Mouse (Mus musculus): ENCODE measurements around the gene Gabrr2. TPM values are rescaled to one million over a fixed set of nuclear protein-coding genes. Genes with fewer than 3 reads are reported as not detected.

Gene Gabrr2
- not detected in 2 replicates for polyA plus RNA-seq (2014; fragmentation: Nextera tagmentation; extraction: Ambion mirVana)

GRCm38 (mm10) chr4:33062981-33063380 lies at the start of gene Gabrr2:
Gabrr2 (plus strand) TSS chr4:33062999.
- 79% methylated on average over 4 of the region's 4 CpGs for WGBS
- no peaks in the 10 kb centered on the region for H3K36me3 ChIP-seq (ENCODE audit: control insufficient read depth, insufficient read depth, low read length)
- ATAC-seq (replicated peaks; ENCODE audit: low FRiP score) = no peak
- H3K27ac ChIP-seq (ENCODE audit: low read depth, low read length) = no peak within 1 kb of the TSS
- no peak for DNase-seq (ENCODE audit: low spot score)
- no peaks in the 10 kb centered on the region; the same call in 1 of the 2 replicates for H3K4me1 ChIP-seq (replicated peaks; ENCODE audit: control insufficient read depth, insufficient read depth, low read length)
- no peak within 1 kb of the TSS for H3K9ac ChIP-seq (ENCODE audit: low read depth, low read length)
- H3K27me3 ChIP-seq (replicated peaks; ENCODE audit: control insufficient read depth, insufficient read depth, low read length) = no peaks in the 10 kb centered on the region
- H3K4me3 ChIP-seq (ENCODE audit: low read depth, low read length) = no peak within 1 kb of the TSS
- no peaks in the 10 kb centered on the region for H3K9me3 ChIP-seq (ENCODE audit: control insufficient read depth, low read length)
- no peak within 1 kb of the TSS for H3K4me2 ChIP-seq

- H3K4me1 ChIP-seq (replicated peaks; ENCODE audit: control insufficient read depth, insufficient read depth, low read length) = no peaks in the 10 kb centered on the region
- ATAC-seq (replicated peaks; ENCODE audit: low FRiP score) (0 out of 2 replicates have a peak, but pooled peaks have one; percentile 51), DNase-seq (ENCODE audit: low spot score) (peak; percentile 83)
- H3K36me3 ChIP-seq (ENCODE audit: control insufficient read depth, insufficient read depth, low read length) = no peaks in the 10 kb centered on the region
- no peaks in the 10 kb centered on the region for H3K9me3 ChIP-seq (ENCODE audit: control insufficient read depth, low read length)
- no peak overlapping the region for H3K27ac ChIP-seq (ENCODE audit: low read depth, low read length)
- no peak overlapping the region for H3K9ac ChIP-seq (ENCODE audit: low read depth, low read length)
- no peak overlapping the region for H3K4me3 ChIP-seq (ENCODE audit: low read depth, low read length)
- WGBS = 45% methylated on average over 9 of the region's 9 CpGs
- H3K4me2 ChIP-seq = no peak overlapping the region
- no peaks in the 10 kb centered on the region for H3K27me3 ChIP-seq (replicated peaks; ENCODE audit: control insufficient read depth, insufficient read depth, low read length)
Measured at GRCm38 (mm10) chr4:33018361-33018999, 44.3 kb upstream of the Gabrr2 start.

- H3K36me3 ChIP-seq (ENCODE audit: control insufficient read depth, insufficient read depth, low read length) = no peaks in the 10 kb centered on the region
- H3K27ac ChIP-seq (ENCODE audit: low read depth, low read length) = no peak overlapping the region
- 60% methylated on average over 8 of the region's 8 CpGs for WGBS
- H3K4me2 ChIP-seq = no peak overlapping the region
- H3K9me3 ChIP-seq (ENCODE audit: control insufficient read depth, low read length) = no peaks in the 10 kb centered on the region
- H3K4me1 ChIP-seq (replicated peaks; ENCODE audit: control insufficient read depth, insufficient read depth, low read length) = no peaks in the 10 kb centered on the region
- ATAC-seq (replicated peaks; ENCODE audit: low FRiP score) = no peak
- no peak for DNase-seq (ENCODE audit: low spot score)
- H3K9ac ChIP-seq (ENCODE audit: low read depth, low read length) = no peak overlapping the region
- H3K27me3 ChIP-seq (replicated peaks; ENCODE audit: control insufficient read depth, insufficient read depth, low read length) = no peaks in the 10 kb centered on the region
- H3K4me3 ChIP-seq (ENCODE audit: low read depth, low read length) = no peak overlapping the region
Measured at GRCm38 (mm10) chr4:33024420-33024819, 38.4 kb upstream of the Gabrr2 start.

DNA sequence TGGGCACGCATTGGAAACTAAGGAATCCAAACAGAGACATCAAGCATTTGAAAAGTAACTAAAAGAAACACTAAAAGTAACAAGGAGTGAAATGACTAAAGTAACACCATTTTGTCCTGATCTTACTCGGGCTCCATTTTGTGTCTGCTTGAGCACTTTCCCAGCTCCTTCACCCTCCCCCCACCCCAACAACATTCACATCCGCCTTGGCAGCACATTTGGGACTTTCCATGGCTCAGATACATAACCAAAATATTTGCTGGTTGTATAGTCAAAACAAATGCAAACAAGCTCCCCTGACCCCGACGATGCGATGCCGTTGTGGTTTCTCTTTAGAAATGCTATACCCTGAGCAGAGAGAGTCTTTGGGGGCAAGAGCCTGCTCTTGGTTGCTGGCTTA lies 33.7 kb upstream of the Gabrr2 start:
- WGBS = 91% methylated on average over 7 of the region's 7 CpGs
- no peak for DNase-seq (ENCODE audit: low spot score)

GRCm38 (mm10) chr4:33030264-33031194 lies 32.3 kb upstream of the Gabrr2 start:
- peak; percentile 67 for ATAC-seq (replicated peaks; ENCODE audit: low FRiP score)
- Histone ChIP-seq H3K27me3 (replicated peaks; ENCODE audit: control insufficient read depth, insufficient read depth, low read length) (no peaks in the 10 kb centered on the region), H3K27ac (ENCODE audit: low read depth, low read length) (peak overlapping the region; percentile 49), H3K4me2 (peak overlapping the region; percentile 82), H3K4me1 (replicated peaks; ENCODE audit: control insufficient read depth, insufficient read depth, low read length) (peaks cover 3% of the 10 kb centered on the region; the same call in 1 of the 2 replicates), H3K4me3 (ENCODE audit: low read depth, low read length) (peak overlapping the region; percentile 63), H3K9me3 (ENCODE audit: control insufficient read depth, low read length) (0 out of 2 replicates have a peak, but pooled peaks cover 1% of the 10 kb centered on the region), H3K36me3 (ENCODE audit: control insufficient read depth, insufficient read depth, low read length) (no peaks in the 10 kb centered on the region), H3K9ac (ENCODE audit: low read depth, low read length) (peak overlapping the region; percentile 77)
- 3% methylated on average over 55 of the region's 55 CpGs for WGBS
- DNase-seq (ENCODE audit: low spot score) = no peak

More for the DNA sequence above, 33.7 kb upstream of the Gabrr2 start:
- H3K36me3 ChIP-seq (ENCODE audit: control insufficient read depth, insufficient read depth, low read length) = no peaks in the 10 kb centered on the region
- H3K9ac ChIP-seq (ENCODE audit: low read depth, low read length) = no peak overlapping the region
- H3K9me3 ChIP-seq (ENCODE audit: control insufficient read depth, low read length) = no peaks in the 10 kb centered on the region
- H3K27ac ChIP-seq (ENCODE audit: low read depth, low read length) = no peak overlapping the region
- ATAC-seq (replicated peaks; ENCODE audit: low FRiP score) = no peak
- no peak overlapping the region for H3K4me2 ChIP-seq
- H3K4me3 ChIP-seq (ENCODE audit: low read depth, low read length) = no peak overlapping the region
- H3K4me1 ChIP-seq (replicated peaks; ENCODE audit: control insufficient read depth, insufficient read depth, low read length) = peaks cover 3% of the 10 kb centered on the region; the same call in 1 of the 2 replicates
- H3K27me3 ChIP-seq (replicated peaks; ENCODE audit: control insufficient read depth, insufficient read depth, low read length) = no peaks in the 10 kb centered on the region

DNA sequence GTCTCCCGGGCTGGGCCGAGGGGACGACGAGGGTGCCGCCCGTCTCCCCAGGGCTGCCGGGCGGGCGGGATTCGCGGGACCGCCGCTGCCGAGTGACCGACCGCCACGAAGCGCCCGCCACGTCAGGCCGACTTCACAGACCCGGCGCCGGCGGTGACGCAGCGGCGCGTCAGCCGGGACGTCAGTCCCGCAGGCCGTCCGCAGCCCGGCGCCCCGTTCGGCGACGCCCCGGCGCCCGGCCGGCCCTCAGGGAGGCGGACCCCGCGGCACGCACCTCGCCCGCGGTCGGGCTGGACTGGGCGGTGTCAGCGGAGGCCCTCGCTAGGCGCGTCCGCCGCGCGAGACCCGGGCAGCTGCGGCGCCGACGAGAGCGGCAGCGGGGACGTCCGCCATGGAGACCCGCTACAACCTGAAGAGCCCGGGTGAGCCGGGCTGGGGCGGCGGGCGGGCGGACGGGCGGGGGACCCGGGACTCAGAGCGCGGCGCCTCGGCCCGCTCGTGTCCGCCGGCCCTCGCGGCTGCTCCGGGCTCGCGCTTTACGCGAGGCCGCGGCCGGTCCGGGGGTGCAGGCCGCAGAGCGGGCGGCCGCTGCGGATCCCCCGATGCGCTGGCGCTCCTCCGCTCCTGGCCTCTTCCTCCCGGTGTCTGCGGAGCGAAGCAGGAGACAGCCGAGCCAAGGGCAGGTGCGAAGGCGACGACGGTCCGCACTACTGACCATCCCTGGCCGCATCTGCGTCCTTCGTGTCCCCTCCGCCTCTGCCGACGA lies 31.4 kb upstream of the Gabrr2 start, which contains the start of gene Ube2j1:
Ube2j1 (plus strand) TSS at position 222 of the 766 bp plus-strand sequence.
- H3K9me3 ChIP-seq (ENCODE audit: control insufficient read depth, low read length) = 0 out of 2 replicates have a peak, but pooled peaks cover 2% of the 10 kb centered on the region
- peaks cover 3% of the 10 kb centered on the region; the same call in 1 of the 2 replicates for H3K4me1 ChIP-seq (replicated peaks; ENCODE audit: control insufficient read depth, insufficient read depth, low read length)
- WGBS = under 1% methylated on average over 97 of the region's 123 CpGs
- peak; percentile 85 for DNase-seq (ENCODE audit: low spot score)
- peak within 1 kb of the TSS; percentile 49 for H3K27ac ChIP-seq (ENCODE audit: low read depth, low read length)
- peak within 1 kb of the TSS; percentile 63 for H3K4me3 ChIP-seq (ENCODE audit: low read depth, low read length)
- ATAC-seq (replicated peaks; ENCODE audit: low FRiP score) = peak; percentile 98
- H3K36me3 ChIP-seq (ENCODE audit: control insufficient read depth, insufficient read depth, low read length) = no peaks in the 10 kb centered on the region
- H3K9ac ChIP-seq (ENCODE audit: low read depth, low read length) = peak within 1 kb of the TSS; percentile 77
- H3K27me3 ChIP-seq (replicated peaks; ENCODE audit: control insufficient read depth, insufficient read depth, low read length) = no peaks in the 10 kb centered on the region
- H3K4me2 ChIP-seq = peak within 1 kb of the TSS; percentile 82

DNA sequence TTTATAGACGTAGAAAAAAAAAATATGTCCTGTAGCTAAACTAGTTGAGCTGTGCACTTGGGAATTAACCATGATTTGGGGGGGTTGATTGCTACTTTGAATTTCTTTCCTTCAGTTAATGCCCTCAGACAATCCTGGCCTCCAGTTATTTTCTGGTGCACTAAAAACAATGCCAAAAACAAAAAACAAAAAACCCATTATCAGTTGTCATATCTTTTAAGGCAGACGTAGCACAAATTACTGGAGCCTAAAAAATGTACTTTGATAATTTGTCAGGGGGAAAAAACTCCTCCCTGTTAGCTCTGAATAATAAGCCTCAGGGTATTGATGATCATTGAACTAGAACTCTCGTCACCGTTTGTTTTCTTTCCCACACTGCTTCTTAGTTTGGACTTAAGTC lies 30.8 kb upstream of the Gabrr2 start:
- H3K27me3 ChIP-seq (replicated peaks; ENCODE audit: control insufficient read depth, insufficient read depth, low read length) = no peaks in the 10 kb centered on the region
- no peak overlapping the region for H3K27ac ChIP-seq (ENCODE audit: low read depth, low read length)
- ATAC-seq (replicated peaks; ENCODE audit: low FRiP score) (no peak), DNase-seq (ENCODE audit: low spot score) (no peak)
- H3K4me3 ChIP-seq (ENCODE audit: low read depth, low read length) = peak overlapping the region; percentile 63
- peak overlapping the region; percentile 77 for H3K9ac ChIP-seq (ENCODE audit: low read depth, low read length)
- peak overlapping the region; percentile 82 for H3K4me2 ChIP-seq
- H3K36me3 ChIP-seq (ENCODE audit: control insufficient read depth, insufficient read depth, low read length) = no peaks in the 10 kb centered on the region
- H3K4me1 ChIP-seq (replicated peaks; ENCODE audit: control insufficient read depth, insufficient read depth, low read length) = peaks cover 3% of the 10 kb centered on the region; the same call in 1 of the 2 replicates
- 24% methylated on average over 4 of the region's 4 CpGs for WGBS
- 0 out of 2 replicates have a peak, but pooled peaks cover 2% of the 10 kb centered on the region for H3K9me3 ChIP-seq (ENCODE audit: control insufficient read depth, low read length)

GRCm38 (mm10) chr4:33033515-33033914 lies 29.3 kb upstream of the Gabrr2 start:
- 40% methylated on average over 6 of the region's 6 CpGs for WGBS
- Histone ChIP-seq H3K36me3 (ENCODE audit: control insufficient read depth, insufficient read depth, low read length) (0 out of 2 replicates have a peak, but pooled peaks cover 5% of the 10 kb centered on the region), H3K9me3 (ENCODE audit: control insufficient read depth, low read length) (0 out of 2 replicates have a peak, but pooled peaks cover 2% of the 10 kb centered on the region), H3K4me1 (replicated peaks; ENCODE audit: control insufficient read depth, insufficient read depth, low read length) (peaks cover 3% of the 10 kb centered on the region; the same call in 1 of the 2 replicates), H3K4me2 (no peak overlapping the region), H3K4me3 (ENCODE audit: low read depth, low read length) (no peak overlapping the region), H3K27me3 (replicated peaks; ENCODE audit: control insufficient read depth, insufficient read depth, low read length) (no peaks in the 10 kb centered on the region), H3K27ac (ENCODE audit: low read depth, low read length) (no peak overlapping the region), H3K9ac (ENCODE audit: low read depth, low read length) (no peak overlapping the region)
- no peak for ATAC-seq (replicated peaks; ENCODE audit: low FRiP score)
- no peak for DNase-seq (ENCODE audit: low spot score)
